Mouse (Mus musculus): ENCODE measurements at regions not wholly inside any gene's neighbourhood (a gene's known extent, or its start where the extent isn't known, plus 50 kb on each side); places are given as distances from the start of the nearest gene placed in this dataset.

DNA sequence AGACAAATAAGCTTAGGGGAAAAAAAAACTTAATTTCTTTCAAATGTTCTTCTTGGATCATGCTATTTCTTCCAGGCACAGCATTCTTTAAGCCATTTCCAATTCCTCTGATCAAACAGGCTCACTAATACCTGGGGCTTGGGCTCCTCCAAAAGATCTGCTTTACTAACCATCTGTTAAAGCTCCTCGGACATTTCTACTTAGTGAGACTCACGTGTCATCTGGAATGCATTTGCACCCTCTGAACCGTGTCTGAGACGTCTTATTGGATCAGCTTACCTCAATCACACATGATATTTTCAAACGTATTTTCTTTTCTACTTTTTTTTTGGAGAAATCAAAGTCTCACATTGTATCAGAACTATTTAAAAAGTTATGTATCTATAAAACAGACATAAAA, 132.4 kb downstream of the Npr3 start:
- no peak for DNase-seq

DNA sequence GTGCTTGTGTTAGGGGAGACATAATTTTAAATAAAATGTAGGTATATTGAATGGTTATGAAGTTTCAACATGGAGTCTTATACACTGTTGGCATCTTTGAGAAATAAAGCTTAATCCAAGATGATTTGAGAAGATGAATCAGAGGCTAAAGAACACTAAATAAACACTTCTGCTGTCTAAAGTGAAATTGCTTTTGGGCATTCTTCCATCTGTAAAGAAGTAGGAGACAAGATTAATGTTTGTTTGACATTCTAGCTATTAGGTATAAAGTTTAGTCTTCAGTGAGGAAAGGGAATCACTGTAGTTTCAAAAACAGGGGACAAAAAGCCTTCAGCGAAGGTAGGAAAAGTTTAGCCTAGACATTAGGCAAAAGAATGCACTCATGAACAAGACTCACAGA, 136.5 kb downstream of the Npr3 start:
- DNase-seq, result no peak

DNA sequence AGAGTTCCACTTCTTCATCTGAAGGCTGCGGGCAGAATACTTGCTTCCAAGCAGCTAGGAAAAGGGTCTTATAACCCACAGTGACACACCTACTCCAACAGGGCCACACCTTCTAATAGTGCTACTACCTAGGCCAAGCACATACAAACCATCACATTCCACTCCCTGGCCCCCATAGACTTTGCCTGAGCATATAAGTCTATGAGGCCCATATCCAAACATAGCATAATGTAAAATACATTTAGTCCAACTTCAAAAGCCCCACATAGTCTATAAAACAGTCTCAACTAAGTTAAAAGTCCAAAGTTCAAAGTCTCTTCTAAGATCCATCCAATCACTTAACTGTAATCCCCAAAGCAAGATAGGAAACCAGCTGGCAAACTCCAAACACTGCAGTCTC, 149.1 kb downstream of the Npr3 start:
- no peak for DNase-seq

DNA sequence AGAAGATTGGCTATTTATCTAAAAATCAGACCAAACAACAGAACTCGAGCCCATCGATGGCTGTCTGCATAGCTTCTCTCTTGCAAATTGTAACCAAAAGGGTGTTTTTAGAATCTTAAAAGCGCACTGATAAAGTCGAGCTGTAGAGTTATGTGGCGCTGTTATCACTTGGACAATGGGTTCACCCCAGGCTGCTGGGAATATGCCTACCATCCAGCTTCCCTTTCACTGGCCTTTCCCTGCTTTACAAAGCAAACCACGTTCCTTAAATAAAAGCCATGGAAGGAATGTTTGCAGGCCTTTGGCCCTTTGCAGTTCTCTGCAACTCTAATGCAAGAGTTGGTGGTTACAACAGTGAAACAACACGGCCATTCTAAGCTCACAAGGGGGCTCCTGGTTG, 150.3 kb downstream of the Npr3 start:
- DNase-seq, result no peak

DNA sequence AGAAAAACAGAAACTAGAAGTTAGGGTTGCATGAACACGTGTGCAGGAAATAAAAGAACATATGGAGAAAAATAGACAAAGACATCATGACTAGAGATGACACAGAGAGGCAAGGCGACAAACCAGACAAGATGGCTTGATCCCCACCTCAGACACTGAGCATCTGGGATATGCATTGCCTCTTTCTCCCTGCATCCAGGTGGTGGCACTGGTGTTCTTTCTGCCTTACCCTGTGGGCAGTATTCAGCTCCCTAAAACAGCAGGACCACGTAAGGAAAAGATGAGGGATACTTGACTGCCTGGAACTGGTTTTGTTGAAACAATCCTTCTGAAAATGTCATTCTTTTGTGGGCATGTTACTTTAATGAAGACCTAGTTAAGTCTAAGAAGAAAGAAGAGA, 153.9 kb downstream of the Npr3 start:
- DNase-seq, result peak; percentile 41

DNA sequence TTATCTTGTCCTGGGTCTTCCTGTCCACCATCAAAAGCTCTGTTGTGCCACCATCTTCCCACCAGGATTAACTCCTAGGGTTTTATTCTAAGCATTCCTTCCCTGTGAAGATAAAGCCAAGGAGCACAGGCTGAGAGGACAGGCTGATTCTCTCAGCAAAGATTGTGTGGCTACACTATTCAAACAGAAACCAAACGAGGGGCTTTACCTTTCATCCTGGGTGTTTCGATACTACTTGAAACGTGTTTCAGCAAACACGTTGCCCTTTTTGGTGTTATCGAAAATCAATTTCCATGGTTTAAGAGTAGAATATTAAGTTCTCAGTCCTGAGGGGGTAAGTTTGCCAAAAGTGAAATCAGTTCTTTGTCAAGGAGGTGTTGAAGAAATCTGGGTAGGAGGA, 156.2 kb downstream of the Npr3 start:
- no peak for DNase-seq

DNA sequence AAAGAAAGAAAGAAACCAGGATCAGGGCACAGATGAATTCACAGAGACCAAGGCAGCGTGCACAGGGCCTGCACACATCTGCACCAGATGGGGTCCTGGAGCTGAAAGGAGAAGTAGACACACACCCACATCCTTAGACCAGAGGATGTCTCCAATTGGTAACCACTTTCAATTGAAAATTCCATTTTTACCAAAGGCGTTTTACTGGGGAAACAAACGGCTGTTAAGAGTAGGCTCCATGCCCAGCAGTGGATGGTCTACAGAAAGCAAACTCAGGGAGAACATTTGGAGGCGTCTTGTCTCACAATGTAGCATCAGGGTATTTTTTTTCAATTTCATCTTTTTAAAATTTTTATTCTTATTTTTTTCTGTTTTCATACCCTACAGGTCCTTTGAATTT, 157.6 kb downstream of the Npr3 start:
- DNase-seq, result no peak

DNA sequence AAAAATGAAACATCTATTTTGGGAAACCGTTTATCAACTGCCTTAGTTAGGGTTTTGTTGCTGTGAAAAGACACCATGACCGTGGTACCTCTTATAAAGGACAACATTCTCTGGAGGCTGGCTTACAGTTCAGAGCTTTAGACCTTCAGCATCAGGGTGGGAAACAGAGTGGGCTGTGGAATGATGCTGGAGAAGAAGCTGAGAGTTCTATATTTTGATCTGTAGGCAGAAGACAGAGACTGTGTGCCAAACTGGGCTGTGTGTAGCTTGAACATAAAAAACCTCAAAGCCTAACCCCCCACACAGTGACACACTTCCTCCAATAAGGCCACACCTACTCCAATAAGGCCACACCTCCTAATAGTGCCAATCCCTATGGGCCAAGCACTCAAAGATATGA, 158.8 kb downstream of the Npr3 start:
- DNase-seq, result no peak

DNA sequence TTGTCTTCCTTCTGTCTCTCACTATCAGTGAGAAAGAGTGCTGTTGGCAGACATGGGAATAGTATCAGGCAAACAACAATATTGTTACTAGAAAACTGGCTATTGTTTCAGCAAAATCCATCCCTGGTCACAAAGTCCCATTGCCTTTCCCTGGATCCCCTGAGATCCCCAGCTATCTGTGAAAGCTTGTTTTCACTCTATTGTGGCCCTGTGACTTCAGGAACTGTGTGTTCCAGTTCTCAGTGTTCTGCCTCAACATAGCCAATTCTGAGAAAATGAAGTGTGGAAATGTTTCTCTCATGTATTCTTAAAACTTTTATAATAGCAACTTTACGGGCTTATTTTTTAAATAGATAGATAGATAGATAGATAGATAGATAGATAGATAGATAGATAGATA, 160.3 kb downstream of the Npr3 start:
- no peak for DNase-seq

DNA sequence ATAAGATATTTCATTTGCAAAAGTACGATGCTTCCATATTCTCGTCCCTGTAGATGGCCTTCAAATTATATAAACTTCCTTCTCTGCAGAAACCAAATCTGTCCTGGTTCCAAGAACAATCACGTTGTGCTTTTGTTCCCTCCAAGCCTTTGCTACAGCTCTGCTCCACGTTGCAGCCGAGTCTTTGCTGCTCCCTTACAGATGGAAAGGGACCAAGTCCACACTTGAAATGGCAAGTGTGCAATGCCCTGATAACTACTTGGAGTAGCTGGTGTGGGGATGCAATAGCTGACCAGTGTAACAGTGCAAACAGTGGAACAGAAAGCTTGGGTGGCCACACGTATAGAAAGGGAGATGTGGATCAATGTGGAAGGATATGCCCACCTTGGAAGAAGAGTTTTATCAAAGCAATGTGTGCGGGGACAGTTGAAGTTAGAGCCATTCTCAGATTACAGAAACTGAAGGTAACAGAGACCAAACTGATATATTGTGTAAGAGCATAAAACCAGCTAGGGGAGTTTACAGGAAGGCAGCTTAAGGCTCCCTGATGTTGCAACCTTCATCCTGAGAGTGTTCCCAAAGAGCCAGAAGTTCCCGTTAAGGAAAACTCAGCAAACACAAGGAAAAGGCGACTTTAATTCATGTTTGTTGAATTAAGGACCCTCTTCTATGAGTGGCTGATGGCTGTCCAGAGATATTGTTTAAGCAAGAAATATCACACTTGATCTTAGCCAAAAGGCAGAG, 161.3 kb downstream of the Npr3 start:
- no peak for DNase-seq

DNA sequence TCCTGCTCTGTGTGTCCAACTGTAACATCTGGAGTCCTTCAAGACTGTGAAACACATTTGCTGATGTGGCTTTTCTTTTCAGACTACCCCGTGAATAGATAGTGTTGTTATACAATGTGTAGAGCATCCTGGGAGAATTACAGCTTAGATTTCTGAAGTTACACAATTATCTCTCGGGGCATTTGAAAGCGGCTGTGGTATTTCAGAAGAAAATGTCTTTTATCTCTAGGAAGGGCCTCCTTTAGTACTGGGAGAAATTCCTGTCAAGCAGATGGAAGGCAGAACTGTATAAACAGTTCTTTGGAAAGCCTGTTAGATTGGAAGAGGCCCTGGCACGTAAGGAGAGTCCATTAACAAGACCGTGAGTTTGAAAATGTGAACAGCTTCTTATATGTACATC, 162.2 kb downstream of the Npr3 start:
- DNase-seq, result no peak

DNA sequence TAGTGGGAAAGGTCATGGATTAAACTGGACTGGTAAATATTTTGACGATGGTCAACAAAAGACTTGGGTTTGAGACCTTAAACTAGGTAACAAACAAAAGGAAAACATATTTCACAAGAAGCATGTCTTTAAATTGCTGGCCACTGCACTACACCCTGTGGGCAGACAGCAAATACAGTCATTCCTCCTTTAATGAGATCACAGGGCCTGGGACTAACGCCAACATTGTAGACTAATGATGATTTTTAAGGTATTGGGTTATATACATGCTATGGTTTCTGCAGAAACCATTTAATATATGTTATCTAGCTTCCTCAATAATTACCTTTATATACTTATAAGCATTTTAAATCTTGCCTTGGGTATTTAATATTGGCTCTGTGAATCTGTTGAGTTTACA, 162.8 kb downstream of the Npr3 start:
- DNase-seq, result no peak

DNA sequence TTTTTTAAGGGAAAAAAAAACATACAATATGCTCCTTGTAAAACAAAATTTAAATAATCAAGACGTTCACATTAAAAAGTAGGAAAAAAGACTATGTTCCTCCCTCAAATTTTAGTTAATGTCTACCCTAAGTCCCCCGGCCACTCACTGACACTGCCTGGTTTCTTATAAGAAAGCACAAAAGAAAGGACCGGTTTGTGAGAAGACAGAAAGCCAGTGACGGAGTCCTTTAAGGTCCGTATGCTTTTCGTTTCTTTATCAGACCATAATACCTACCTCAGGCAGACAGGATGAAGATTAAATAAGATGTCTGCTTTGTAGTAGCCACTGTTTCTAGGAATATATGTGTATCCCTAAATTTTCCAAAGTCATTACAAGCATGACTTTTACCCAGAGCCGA, 164.3 kb downstream of the Npr3 start:
- no peak for DNase-seq

DNA sequence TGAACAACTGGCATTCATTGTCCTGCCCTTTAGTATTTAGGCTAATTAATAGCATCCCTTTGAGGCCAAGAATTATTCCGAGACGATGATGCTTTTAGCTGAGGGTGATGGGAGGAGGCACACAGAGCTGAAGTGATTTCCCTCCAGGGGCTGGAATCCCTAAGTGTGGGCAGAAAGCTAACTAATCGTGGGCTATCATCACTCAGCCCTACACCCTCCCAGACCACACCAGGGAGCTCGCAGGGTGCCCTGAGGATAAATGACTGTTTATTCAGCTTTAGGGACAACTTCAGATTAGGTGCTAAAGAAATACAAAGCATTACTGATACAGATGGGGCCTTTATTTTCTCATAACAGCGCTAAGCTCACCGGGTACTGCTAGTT, 164.7 kb downstream of the Npr3 start:
- no peak for DNase-seq

DNA sequence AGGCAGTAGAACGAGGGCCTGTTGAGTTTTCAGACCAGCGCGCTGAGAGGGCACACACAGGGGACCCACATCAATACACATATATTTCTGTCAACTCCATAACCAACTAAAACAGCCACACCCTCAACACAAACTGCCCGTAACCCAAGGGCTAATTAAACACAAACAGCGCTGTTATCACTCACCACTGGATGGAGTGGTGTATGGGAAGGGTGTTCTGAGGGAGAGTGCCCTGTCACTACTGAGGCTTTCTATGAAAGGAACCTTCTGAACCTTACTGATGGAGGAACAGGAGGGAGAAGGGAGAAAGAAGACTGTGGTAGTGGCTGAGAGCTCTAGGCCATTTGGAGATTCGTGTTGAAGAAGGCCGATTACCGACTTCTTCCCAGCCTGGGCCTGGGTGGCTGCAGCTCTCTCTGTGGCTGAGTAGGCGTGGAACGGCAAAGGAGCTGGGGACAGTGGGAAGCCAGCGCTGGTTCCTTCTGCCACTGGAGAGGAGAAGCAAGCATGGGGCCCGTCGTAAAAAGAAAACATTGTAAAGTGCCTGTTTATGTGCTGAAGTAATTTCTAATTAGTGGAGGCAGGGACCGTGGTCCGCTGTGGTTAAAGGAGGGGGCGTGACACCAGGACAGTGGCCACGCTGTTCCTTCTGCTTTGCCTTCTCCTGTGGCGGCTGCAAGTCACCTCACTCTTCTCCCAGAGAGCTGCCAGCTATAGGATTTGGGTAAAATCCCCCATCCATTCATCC, 165.3 kb downstream of the Npr3 start:
- DNase-seq, result no peak

DNA sequence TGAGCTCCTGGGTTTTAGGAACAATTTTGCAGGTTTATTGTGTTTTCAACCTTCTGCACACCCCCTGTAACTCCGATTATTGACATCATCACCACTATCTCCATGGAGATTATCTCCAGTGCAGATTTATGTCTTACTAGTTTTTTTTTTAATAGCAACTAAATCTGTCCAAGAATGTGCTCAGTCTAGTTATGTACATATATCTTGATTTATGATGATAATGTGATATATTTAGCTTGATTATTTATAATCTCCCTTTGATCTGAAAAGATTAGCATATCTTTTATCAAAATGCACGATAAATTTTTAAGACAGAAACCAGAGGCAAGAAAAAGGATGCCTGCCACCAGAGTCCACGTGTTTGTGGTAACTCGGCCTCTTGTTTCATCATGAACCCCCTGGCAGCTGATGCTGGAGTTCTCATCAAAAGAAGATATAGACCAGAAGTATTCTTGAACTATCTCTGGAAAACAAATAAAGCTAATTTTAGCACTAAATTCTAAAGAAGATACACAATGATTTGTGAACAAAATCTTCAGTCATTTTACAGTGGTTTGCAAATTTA, 169.6 kb downstream of the Npr3 start:
- DNase-seq, result no peak

DNA sequence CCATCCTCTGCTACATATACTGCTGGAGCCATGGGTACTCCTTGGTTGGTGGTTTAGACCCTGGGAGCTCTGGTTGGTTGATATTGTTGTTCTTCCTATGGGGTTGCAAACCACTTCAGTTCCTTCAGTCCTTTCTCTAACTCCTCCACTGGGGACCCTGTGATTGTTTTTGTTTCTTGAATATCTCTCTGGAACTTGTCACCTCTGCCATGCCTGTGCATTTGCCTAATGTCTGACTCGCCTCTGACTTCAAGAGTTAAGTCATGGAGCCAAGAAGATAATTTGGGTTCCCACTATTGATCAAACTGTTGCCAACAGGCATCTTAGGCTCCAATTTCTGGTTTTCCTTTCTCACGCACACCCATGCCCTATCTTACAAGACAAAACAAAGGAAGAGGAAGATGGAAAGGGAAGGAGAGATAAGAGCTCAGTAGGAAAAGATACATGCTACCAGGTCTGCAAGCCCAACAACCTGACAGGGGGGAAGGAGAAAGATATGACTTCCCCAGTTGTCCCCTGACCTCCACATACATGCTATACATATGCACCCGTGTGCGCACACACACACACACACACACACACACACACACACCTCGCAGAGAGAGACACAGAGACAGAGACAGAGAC, 172.3 kb downstream of the Npr3 start:
- DNase-seq, result no peak

DNA sequence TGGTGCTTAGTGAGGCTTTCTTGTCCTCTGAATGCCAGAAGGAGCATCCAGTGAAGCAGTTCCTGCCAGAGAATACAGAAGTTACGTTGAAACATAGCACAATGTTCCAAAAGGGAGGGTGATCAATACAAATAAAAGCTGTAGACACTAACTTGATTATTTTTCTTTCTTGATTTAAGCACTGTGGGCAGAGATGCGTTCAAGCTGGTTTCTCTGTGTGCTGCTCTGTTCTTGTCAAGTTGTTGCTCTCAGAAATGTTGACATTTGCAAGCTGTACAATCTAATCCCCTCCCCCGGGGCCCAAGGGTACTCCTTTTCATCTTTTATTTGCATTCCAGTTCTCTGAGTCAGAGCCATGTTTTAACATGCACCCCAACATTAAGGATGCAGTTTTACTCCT, 177.7 kb downstream of the Npr3 start:
- no peak for DNase-seq

DNA sequence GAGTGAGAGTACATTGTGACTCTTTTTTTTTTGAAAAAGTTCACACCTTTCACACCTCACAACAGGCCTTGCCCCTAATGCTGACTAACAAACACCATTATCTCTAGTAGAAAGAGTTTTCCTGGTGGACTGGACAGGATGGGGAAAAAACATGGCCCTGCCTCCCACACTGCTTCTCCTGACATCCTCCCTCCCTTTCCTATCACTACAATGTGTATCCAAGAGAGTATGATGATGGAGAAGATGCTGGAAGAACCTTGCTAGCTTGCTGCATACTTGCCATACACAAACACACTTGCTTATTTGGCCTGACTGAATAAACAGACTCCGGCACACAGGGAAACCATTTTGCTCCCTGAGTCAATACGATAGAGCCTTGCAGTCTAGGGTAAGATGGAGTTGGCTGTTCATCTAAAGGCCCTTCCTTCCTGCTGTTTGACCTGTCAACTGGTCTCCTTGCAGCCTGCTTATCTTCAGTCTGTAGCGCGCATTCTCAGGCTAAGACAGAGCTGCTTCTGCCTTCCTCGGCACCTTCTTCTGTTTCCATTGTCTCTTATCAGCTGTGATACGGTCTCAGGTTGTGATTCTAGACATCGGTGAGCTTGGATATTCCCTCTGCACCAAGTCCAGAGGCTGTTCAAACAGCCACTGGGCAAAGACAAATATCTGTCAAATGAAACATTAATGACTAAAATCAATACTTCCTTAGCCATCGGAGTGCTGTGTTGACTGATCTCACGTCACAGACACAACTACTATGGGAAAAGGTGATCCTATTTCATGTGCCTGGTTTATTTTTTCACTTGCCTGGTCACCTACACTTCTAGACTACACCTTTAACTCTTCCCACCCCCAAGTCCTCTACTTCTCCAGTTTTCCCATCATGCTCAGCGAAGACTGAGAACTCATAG, 181.2 kb downstream of the Npr3 start:
- no peak for DNase-seq

DNA sequence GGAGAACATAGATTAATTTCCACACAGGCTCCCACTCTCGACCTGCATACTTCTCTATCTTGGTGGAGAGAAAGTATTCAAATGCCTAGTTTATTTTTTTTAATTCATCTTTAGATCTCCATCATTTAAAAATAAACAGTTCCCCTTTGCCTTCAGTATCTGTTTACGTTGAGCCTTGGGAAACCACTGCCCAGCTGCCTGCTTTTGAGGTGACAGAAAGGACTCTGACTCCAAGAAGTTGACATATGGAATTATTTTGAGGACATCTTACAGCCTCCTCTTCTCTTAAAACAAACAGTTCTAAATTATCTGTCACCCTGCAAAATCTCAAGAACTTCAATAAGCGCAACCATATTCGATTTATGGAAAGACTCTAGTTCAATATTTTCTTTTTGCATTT, 186.4 kb downstream of the Npr3 start:
- no peak for DNase-seq

DNA sequence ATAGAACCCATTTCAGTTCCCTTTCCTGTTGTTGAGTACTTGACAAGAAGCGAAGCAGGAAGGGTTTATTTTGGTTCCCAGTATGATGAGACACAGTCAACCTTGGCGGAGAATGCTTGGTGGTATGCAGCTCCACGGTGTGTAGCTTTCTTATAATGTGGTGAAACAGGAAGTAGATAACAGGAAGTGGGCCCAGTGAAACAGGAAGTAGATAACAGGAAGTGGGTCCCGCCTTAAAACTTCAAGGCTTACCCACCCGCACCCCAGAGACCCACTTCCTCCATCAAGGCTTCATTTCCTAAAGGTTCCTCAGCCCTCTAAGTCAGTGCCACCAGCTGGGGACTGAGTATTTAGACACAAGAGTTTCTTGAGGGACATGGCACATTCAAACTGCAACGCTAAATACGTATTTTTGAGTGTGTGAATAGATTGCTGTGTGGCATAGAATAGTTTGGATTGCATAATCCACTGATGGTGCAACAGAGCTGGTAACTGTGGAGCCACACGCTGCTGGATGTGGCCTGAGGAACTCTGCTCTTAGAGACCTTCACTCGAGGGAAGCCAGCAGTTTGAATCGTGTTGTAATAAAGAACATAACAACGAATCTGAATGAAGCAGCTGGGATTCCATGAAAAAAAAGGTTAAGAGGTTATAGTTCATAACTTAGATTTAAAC, 190.8 kb downstream of the Npr3 start:
- DNase-seq, result no peak
